Mouse (Mus musculus) heart, postnatal 4 days (tissue): ENCODE results near the gene Sbf2. TPM values are rescaled to one million over a fixed set of nuclear protein-coding genes. Genes with fewer than 3 reads are reported as not detected.
"Not testable (repeated sequence)": the region's sequence is repeated elsewhere in the genome, so short reads cannot be mapped to it uniquely, and the experiment has no call there.

Experiments used
- DNase-seq: peaks from one replicate; pipeline ENCODE4 v3.0.0; 2021
- total RNA-seq, 2 experiments: library from RNA; stranded (reverse); gene quantifications; 2 replicates each; pipeline ENCODE4 v1.2.3; 2021

Gene Sbf2
- total RNA-seq, 2 experiments from 2014 or later = 68.4 to 70.1 TPM

DNA sequence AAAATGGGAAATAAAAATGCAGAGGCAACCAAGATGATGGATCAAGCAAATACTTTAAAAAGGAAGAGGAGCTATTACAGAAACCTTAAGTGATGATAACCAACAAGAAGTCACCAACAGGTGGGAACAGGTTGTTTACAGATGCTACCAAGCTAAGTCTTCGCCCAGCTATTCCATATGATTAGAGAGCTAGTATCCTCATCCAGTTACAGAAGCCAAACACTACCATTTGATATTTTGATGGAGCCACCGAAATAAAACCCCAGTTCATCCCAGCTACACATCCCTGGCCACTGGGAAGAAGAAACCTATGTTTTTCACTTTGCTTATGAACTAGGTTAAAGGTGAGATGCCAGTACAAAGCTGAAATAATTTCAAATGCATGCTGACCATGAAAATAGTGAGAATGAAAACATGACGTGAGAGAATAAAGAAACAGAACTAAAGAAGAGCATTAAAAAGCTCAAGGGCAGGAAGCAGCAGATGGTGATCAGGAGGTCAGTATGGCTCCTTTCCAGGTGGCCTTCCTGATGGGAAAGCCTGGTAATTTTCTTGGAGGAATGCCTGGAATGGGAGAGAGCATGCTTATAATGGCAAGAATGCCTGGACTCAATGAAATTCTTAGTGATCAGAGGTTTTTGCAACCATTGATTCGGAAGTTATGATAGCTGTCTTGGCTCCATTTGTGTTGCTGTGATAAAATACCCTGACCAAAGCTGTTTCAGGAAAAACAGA is 48.7 kb downstream of the Sbf2 start:
- DNase-seq = peak; percentile 32

DNA sequence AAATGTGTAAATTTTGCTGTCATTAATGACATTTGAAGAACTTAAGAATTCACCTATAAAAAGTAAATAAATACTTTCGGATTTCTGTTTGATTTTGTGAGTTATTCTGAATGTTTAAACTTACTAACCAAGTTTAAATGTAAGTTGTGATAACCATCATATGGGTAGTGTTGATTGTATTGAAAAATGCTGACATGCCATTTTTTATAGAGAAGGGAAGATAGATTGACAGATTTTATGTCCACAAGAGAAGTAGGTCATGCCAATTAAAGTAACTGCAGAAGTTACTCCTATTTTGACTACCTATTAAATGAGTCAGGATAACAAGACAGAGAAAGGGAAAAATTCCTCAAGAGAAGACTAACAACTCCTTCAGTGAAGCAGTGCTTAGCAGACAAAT is 53.1 kb downstream of the Sbf2 start:
- no peak for DNase-seq

DNA sequence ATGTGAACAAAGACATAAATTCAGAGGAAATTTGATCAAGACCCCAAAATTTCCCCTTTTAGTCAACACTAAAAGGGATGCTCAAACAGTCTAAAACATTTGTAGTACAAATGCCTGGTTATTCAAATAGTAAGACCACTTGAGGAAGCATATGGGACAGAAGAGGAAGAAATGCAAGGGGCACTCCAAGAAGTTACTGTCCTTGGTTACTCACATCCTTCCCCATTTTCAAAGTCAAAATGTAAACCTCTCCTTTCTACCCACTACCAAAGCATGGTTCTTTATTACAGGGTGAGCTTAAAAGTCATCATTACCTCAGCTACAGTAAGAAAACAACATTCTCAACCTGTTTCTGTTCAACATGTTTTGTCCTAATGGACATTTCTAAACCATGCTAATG is 57.7 kb downstream of the Sbf2 start:
- no peak for DNase-seq

DNA sequence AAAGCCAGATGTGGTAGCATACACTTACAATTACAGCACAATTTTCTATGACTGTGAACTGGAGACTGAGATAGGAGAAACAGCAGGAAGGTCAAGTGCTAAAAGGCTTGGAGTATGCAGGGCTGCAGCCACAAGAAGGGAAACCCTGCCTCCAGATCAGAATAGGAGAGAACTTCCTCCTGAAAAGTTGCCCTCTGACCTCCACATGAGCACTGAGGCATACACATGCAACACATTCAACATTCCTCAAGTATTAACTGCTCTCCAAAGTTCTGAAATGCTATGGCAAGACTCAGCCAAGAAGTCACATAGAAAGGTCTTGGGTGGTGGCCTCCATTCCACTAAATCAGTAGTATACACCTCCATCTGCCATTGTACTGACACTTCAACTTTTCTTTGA is 58.5 kb downstream of the Sbf2 start:
- DNase-seq = no peak

DNA sequence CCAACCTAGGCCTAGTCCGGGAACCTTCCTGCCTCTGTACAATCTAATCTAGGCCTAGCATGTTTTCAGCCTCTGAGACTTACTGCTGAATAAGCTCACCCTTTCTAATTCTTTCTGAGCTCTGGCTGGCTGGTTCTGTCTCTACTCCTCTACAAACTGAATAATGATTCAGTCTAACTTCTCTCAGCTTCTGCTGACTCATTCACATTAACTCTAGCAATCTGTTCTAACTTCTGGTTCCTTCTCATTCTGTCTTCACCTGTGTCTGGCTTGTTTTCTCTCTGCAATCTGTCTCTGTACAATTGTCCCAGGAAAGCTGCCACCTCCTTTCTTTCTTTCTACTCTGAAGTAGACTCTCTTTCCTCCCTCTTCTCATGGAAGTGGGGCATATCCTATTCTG is 59.5 kb downstream of the Sbf2 start:
- no peak for DNase-seq

DNA sequence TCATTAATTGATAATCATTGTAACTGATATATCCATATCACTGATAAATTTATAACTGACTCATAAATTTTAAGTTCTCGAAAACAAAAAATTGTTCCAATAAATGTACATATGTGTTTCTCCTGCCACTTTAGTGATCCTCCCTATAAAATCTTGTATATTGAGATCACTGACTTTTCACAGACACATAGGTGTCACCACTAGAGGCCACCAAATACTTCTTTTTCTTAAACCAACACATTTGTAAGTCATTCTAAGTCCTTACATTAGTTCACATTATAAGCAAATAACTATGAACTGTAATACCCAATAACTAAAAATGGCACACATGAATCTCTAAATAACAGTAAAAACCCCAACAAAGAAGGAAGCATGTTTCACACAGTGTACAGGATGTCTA is 66.5 kb downstream of the Sbf2 start:
- no peak for DNase-seq

DNA sequence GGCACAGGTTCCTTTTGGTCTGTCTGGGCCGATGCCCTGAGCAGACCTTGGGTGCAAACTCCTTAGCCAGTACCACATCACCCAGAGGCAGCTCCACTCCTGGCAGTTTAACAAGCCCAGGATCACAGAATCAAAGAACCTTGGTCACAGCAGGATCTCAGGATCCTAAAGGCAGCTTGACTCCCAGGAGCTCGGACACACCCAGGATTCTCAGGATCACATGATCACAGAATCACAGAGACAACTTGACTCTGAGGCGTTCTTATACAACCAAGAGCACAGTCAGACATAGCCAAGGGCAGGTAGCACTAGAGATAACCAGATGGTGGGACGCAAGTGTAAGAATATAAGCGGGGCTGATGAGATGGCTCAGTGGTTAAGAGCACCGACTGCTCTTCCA is 71.4 kb downstream of the Sbf2 start:
- no peak for DNase-seq

DNA sequence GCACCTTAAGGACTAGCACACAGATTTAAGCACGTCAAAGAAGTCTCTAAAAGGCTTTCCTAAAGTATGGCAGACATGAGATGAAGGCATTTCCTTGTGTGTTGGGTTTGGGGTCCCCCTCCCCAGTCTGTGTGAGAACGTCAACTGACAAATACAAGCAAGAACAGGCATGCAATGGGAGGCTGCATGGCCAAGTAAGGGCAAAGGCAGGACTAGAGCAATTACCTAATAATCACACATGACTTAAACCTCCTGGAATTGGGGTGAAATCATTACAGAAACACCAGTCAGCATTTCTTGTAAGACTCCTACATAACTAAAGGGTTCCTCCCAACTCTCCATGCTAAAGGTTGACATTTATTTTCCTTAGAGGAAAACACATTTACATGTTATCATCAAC is 75.5 kb downstream of the Sbf2 start:
- no peak for DNase-seq

DNA sequence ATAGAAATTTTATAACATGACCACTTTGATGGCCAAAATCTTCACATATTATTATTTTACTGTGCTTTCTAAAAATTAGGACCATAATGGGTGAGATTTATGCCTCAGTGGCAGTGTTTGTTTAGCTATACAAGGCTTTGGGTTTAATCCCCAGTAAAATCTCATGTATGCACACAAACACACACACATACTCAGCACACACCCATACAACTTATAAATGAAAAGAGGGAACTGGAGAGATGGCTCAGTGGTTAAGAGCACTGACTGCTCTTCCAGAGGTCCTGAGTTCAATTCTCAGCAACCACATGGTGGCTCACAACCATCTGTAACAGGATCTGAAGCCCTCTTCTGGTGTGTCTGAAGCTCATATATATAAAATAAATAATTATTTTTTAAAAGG is 84.4 kb downstream of the Sbf2 start:
- not testable (repeated sequence) for DNase-seq

DNA sequence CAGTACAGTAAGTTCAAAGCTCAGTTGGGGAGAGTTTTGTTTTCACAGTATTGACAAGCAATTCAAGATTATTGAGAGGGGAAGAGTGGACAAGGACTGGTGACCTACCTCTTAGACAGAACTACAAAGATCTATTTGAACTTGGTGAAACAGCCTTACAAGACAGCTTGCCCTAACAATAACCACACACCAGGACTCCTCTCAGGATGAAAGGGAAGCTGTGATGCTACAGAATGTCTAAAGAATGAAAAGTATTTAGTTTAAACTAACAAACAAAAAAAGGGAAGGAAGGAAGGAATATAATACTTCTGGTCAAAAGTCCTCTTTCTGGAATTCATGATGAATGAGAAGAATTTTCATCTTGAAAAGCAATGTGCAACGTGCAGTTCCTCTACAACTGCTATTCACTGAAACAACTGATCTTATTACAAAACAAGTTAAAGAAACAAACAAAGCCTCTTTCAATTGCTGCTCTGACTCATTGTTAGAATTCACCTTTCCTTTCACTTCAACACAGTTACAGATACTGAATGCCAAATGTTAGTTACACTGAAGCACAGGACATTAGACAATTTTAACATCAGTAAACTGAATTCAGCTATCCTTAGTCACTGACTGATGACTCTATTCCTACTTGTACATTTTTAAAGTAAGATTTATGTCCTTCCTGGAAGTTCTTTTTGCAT is 89.5 kb downstream of the Sbf2 start:
- DNase-seq = no peak

DNA sequence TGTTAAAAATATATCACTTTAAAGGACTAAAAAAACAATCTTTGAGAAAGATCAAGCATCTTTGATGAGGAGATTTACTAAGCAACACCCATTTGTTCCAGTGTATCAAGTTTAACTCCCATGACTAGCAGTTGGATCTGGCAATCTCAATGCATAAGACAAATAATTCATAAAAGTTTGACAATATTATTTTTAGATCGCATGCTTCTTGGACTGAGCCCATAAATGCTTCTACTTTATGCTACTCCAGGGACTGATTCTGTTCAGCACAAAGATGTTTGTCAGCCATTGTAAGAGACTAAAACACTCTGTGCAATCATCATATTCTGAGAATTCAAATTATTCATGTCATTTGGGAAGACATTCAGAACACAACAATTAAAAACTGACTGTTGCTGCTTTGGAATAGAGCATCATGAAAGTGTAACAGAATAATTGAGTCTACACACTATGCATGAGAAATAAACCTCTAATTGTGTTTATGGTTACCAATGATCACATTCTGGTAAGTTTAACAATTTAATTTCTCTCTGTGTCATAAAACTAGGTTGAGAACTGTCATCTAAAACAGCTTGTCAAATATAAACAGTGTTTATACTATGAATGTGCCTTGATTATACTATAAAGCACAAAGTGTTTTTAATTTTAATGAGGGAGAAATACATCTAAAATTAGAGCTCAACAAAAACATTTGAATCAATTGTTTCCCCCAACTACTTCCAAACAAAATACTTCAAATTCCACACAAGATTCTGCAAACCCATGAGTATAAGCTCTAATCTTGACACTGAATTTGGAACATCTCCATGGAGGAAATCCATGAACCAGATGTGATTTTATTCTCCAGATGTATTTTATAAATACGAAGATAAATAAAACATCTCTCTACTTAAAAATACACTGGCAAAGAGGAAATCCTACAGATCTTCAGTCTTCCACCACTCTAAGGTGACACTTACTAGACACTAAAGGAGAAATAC is 98.2 kb downstream of the Sbf2 start:
- no peak for DNase-seq

DNA sequence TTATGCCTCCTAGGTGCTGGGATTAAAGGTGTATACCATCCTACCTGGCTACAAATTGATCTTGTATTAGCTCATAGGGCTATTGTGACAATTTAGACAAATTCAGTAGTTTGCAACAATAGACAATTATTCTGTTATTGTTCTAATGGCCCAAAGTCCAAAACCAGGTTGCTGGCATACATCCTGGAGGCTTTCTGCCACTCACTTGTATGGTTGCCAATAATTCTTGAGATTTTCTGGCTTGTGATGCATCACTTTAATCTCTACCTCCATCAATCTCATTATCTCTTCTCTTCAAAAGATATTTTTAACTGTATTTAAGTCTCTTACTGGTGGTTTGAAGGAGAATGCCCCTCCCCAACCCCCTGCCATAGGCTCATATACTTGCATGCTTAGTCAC is 100.6 kb downstream of the Sbf2 start:
- no peak for DNase-seq

DNA sequence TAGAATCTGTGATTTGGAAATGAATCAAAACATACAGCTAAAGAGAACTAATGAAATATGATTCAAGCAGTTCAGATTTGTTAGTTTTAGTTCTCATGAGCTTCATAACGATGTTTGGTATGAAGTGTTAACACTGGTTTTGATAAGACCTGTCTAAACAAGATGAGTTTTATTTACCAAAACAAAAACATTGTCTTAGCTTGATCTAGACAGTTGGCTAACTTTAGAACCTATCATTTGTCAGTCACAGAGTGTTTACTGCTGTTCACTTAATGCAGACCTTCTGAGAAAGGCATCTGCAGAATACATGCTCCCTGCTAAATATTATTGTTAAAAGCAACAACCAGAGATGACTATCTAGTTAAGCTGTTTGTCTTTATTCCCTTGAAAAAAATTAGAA is 116.1 kb downstream of the Sbf2 start:
- no peak for DNase-seq

DNA sequence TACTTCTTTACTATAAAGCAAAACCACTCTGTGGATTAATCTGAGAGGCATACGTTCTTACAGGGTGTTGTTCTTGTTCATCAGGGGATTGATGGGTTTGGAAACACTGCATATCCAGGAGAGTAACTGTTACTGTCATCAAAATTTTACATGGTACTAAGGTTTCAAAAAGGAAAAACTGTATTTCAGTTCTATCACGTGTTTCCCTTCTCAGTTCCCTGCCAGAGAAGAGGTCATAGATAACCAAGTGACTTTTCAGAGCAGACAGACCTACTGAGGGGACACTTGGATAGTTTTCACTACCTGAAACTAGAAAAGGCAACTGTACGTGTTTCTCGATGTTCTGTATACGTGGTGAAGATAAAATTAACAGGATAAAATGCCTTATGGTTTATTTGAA is 123.7 kb downstream of the Sbf2 start:
- DNase-seq = no peak

DNA sequence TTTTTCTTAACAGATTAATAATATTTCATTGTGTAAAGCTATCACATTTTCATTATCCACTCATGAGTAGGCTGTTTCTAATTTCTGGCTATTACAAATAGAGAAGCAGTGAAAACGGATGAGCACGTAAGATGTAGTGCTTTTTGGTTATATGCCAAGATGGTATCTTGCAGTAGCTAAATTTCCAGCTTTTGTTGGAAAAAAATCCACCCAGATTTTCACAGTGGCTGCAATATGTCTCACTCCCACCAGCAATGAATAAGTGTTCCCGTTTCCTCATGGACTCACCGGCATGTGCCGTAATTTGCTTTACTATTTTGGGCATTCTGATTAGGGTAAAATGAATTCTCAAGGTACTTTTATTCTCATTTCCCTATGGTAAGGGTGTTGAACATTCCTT is 129.7 kb downstream of the Sbf2 start:
- no peak for DNase-seq

DNA sequence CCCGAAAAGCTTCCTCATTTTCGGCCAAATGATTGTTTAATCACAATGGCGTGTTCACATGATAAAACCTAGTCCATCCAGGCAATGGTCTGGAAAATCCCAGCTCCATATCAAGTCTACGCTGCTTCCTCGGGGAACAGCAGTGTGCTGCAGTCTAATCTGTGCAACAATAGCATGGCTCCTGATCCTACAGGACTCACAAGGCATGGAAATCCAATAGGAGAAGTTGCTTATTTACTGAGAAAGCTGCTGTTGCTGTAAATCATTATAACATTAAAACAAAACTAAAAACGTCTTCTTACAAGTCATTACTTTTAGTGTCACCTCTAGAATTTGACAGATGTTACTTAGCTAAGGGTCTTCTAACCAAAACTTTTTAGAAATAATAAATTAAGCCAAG is 143.7 kb downstream of the Sbf2 start:
- no peak for DNase-seq

DNA sequence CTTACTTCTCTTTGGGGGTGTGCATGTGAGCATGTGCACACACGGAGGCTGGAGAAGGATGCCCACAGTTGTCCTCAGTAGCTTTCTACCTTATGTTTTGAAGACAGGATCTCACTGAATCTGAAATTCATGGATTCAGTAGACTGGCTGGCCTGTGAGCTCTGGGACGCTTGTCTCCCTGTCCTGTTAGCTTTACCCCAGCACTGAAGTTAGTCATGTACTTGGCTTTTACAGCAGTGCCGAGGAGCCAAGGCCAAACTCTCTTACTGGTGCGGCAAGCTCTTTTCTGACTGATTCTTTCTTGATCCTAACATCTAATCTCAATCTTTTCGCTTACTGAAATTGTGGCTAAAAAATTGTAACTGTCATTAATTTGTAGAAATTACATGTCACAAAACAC is 151.3 kb downstream of the Sbf2 start:
- DNase-seq = no peak

DNA sequence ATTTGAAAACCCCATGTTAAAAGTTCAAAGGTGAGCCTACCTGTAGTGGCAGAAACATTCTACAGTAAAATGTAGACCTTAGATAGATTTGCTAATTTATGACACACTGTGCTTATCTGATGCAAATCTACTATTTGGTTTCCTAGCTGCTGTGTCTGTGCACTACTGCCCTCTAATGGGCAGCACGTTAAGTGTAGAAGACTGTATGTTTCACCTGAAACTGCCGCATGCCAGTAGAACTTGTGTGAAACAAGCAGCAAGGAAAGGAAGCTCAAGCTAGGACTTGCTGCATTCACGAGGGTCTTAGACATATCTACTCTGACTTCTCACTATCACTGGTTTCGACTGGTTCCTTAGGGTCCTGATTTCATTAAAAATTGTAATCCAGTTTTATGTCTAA is 182.4 kb downstream of the Sbf2 start:
- DNase-seq = peak; percentile 45

DNA sequence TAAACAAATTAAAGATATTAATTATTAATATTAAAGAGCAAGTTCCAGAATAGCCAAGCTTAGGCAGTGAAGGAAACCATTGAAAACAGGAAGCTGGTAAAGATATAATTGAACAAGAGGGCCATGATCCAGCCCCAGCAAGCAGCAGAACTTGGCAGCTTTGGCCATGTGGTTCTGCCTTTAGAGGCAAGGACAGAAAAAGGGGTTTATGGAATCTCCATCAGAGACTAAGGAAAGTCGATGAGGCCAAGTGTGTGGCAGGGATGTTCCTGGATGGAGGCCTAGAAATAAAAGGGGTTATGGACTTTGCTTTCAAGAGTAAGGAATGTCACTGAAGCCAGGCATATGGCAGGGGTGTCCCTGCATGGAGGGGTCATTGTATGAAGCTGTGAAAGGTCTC is 198.4 kb downstream of the Sbf2 start:
- DNase-seq = no peak

DNA sequence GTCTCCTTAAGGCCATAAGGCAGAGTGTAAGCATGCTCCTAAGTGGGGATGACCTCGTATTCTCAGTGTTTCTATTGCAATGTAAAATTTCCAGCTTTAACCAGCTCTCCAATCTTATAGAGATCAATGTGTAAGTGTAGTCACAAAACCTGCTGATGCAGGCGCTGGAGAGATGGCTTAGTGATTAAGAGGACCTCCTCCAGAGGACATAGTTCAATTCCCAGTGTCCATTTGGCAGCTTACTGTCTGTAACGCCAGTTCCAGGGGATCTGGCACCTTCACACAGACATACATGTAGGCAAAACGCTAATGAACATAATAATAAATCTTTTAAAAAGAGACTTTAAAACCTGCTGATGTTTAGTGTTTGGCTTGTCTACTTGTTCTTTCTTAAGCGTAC is 200.4 kb downstream of the Sbf2 start:
- DNase-seq = no peak

DNA sequence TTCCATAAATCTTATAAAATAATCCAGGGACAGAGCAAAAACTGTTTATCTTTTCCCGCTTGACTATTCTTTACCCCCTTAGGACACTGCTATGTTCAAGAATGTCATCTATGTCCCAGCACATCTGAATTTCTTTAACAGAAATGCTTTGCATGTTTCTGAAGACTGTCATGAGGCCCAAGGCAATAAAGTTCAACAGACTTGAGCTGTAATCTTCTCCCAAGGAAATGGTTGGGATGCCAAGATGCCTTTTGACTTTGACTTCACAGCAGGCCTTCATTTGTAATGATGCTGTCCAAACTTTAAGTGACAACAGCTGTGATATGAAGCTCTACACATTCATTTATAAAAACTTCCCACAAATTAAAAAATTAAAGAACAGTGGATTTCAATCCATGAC is 212.6 kb downstream of the Sbf2 start:
- no peak for DNase-seq

DNA sequence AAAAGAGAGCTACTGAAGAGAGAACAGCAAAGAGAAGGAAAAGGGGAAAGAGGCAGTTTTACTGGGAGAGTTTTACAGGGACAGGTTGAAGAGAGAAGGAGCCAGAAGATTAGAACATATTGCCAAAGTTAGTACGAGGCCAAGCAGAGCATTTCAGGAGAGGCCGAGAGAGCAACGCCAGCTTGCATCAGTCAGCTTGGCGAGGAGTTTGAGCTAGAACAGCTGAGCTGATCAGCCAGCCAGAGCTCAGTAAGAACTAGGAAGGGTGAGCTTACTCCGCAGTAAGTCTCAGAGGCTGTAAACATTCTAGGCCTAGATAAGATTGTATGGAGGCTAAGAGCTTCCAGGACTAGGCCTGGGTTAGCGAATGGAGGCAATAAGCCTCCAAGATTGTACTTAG is 222.1 kb downstream of the Sbf2 start:
- DNase-seq = peak; percentile 26

DNA sequence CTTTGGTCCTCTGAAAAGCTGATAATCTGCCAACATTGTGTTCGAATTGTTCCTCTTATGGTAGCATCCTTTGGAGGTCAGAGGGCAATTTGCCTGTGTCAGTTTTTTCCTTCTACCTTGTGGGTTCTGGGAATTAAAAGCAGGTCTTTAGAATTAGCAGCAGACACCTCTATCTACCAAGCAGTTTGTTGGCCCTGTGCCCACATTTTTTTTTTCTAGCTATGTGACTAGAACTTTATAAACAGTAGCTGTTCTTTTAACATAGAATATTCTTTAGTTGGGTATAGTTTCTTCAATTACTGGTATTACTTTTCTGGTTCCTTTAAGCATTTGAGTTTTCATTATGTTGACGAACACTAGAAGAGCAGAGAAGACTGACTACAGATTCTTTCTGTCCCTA is 223.1 kb downstream of the Sbf2 start:
- DNase-seq = peak; percentile 25
